Mouse (Mus musculus) ES-Bruce4 (cell line): ENCODE data around the gene Sgpp2.

ENCODE experiments used
- CTCF ChIP-seq: IDR thresholded peaks from one replicate; pipeline ENCODE4 v1.8.1; 2011; ENCODE audit warnings: low read depth, low read length
- EP300 ChIP-seq: IDR thresholded peaks from 2 replicates; pipeline ENCODE4 v1.6.1; 2011; ENCODE audit warnings: low read depth, low read length; ENCODE audit not compliant: insufficient read depth
- POLR2A ChIP-seq: IDR thresholded peaks from one replicate; pipeline ENCODE4 v1.8.1; 2011; ENCODE audit warnings: low read length; ENCODE audit not compliant: insufficient read depth

DNA sequence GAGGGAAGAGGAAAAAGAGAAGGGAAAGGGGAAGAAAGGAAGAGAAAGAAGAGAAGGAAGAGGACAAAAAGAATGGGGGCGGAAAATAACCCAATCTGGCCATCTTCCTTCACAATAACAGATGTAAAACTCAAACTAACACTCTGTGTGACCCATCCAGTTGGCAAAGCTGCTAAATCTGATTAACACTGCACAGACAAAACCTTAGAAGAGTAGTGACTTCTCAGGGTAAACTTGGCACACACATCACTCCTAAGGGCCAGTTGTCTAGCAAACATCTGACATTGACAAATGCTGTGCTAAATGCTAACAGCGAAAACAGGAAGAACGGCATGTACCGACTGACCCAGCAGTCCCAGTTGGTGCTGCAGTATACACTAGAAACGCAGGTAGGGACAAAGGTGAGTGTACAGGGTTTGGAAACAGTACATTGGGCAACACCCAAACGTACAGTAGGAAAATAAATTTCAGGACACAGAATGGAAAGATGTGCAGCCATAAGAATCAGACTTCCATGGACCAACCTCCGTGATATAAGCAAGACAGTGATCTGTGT lies 10.4 kb upstream of the Sgpp2 start:
- TF ChIP-seq CTCF (no peak), POLR2A (no peak), EP300 (no peak)
